Mouse (Mus musculus): Measurements from ENCODE around the gene Bckdhb.
"Not testable (repeated sequence)": the region's sequence is repeated elsewhere in the genome, so short reads cannot be mapped to it uniquely, and the experiment has no call there.

Bckdhb gene

DNA sequence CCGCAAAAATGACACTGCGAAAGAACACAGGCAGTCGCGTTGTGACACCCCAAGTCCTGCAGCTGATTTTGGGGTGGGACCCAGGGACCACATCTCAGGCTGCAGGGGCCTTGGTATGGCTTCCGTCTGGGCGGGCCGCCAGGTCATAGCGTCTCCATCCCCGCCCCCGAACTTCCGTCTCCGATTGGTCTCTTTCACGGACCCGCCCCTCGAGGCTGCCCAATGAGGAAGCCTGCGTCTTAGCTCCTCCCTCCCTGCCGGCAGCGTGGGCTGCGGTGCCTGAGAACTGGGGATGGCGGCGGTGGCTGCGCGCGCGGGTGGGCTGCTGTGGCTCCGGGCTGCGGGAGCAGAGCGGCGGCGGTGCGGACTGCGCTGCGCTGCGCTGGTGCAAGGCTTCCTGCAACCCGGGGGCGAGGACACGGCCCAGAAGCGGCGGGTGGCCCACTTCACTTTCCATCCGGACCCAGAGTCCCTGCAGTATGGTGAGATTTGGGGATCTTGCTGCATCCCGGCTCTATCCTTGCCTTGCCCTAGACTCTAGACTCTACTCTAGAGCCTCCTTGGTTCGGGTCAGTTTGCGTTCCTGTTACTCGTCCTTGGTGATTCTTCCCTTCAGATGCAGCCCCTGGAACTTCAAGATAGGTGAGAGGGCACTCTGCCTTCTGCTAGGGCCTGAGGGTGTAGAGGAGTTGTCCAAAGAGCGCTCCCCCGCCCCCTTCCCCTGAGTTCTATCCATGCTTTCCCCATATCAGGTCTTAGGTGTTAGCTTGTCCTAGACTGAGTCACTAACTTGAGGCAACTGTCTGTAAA is at the start of gene Bckdhb:
Bckdhb (plus strand) TSS at position 268 of the 810 bp plus-strand sequence.
- DNase-seq = peak; percentile 96

DNA sequence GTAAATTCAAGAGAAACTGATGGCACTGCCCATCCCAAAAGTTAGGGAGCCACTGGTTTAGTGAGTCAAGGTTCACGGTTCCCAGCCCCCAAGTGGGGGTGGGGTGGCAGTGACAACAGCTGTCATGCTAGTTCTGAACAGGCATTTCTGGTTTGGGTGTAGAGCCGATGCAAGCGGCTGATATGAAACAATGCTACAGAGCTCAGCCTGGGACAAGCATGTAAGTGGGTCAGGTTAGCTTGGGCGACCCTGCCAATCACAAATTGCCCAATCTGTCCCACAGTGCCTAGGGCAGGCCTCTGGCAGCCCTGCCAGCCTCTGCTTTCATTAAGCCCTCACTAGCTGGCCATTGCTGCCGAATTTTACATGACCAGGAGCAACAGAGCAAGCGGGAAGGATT is 42.8 kb upstream of the Bckdhb start:
- no peak for DNase-seq

DNA sequence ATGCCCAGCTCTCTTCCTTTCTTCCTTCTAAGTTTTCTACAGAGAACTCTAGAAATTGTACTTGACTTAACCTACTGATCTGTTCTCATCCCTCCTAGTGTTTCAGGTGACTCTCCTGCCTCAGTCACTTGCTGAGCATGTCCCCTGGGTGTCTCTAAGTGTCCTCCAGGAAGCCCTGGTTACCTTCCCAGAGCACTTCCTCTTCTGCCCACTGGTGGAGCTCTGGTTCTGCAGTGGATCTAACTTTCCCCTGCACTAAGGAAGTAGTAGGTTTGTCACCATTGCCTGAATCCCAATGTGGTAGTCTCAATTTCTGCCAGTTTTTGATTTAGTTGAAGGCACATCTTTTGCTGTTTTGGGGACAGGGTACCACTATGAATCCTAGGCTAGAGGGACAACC is 38.8 kb upstream of the Bckdhb start:
- no peak for DNase-seq

DNA sequence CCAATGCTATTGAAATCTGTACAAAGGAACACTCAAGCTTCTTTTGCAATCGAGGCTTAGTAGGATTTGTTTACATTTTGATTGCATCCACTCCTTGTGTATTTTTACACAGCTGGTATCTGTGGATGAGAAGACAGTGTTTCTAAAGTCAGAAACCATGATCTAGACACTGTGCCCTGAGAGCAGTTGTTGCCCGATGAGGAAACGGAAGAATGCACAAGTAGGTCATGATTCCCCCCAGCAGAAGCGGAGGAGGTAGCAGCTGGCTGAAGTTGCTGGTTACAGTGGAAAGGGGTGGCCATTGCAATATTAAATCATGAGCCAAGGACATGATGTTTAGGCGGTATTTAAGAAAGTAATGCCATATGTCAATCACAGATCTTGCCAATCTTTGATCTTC is 36.7 kb upstream of the Bckdhb start:
- no peak for DNase-seq

DNA sequence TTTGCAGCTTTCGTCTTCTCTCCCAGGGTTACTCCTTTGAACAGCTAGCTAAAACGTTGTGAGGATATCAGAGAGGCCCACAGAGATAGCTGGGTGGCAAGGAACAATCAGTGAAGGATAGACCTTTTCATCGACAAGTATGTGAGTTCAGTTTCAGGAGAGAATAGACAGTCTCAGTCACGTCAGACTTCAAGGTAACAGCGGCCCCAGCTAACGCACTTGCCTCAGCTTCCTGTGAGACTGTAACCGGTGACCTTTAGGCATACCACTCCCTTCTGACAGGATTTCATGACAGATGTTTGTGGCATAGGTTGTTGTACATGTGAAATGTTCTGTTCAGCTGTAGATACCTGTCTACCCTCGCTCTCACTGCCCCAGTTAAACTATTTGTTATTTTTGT is 31.9 kb upstream of the Bckdhb start:
- DNase-seq = no peak

DNA sequence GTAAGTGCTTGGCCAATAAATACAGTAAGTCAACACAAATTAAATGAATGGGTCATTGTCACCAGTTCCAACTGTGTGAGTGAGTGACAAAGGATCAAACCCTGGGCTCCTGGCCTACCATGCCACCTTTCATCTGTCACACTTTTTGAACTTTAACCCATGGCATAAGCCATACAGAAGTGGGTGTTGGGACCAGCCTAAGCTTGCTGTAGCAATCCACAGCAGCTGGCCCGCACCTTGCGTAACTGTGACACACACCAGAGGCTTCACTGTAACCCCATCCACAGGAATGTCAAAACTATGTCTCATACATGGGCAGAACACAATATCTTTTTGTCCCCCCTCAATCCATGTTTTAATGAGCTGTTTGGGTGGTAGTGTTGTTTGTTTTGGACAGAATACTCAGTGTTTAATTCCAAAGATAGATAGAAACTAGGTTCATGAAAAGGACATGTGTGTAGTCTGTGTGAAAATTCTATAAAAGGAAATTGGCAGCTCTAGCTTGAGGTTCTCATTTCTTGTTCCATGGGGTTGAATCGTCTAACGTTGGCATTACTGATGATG is 31.1 kb upstream of the Bckdhb start:
- DNase-seq = no peak

DNA sequence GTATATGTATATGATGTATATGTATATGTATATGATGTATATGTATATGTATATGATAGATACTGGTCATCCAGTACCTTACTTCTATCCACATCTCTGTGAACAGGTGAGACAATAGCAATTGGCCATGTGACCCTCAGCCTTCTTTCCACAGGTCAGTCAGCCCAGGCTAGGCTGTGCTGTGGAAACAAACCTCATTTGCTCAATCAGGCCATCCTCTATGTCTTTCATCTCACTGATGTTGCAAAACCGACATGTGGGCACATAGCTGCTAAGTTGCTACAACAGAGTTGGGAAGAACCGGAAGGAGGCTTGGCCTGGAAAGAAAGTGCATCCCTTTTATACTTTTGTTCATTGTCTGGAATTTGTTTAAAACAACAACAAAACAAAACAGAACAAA is 22.9 kb upstream of the Bckdhb start:
- DNase-seq = no peak

DNA sequence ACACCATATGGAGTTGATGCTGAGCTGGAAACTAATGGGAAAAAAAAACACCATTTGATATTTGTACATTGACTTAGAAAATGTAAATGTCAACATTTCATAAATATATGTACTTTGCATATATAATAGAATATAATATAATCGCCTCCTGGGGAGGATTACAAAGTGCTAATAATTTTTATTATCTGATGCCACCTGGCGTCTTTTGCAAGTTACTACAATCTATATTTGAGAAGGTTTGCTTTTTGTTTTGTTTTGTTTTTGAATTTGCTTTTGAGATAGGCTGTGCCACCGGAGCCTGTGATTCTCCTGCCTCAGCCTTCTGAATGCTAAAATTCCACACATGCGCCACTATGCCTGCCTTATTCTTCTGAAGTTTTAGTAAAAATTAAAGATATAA is 19.1 kb upstream of the Bckdhb start:
- no peak for DNase-seq

DNA sequence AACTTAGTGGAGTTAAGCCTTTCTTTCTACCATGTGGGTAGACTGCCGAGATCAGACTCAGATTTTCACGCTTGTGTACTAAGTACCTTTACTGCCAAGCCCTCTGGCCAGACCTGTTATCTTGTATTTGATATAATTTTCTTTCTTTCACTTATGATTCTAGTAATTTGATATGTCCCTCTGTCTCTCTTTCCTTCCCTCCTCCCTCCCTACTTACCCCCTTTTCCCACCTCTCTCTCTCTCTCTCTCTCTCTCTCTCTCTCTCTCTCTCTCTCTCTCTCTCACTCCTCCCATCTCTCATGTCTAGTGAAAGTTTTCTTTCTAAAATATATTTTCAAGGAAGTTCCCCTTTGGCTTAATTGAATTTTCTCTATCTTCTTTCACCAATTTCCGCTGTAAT is 17.9 kb upstream of the Bckdhb start:
- no peak for DNase-seq

DNA sequence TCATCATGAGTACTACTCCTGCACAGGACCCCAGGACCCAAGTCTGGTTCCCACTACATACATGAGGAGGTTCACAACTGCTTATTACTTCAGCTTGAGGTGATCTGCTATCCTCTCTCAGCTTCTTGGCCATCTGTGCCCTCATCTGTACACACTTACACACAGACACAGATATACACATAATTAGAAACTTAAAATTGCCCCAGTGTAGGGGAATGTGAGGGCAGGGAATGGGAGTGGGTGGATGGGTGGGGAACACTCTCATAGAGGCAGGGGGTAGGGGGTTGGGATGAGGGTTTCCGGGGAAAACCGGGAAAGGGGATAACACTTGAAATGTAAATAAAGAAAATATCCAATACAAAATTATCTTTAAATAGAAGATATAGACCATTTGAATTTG is 15.1 kb upstream of the Bckdhb start:
- no peak for DNase-seq

DNA sequence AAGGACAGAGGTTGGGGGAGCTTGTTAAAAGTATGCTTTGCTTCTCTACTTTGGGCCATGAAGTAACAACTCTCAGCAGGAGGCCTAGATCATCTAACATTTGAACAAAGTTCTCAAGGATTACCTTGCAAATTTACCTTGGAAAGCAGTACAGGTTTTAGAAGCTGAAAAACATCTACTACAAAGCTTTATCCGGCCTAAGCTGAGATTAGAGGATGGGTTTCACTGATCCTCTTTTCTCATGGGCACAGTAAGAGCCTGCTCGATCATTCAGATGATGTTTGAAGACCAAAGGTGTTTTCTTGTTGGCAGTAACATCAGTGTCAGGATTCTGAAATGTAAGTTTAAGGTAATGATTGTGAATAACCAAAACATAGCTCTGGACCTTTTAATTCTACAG is 14.0 kb upstream of the Bckdhb start:
- no peak for DNase-seq

DNA sequence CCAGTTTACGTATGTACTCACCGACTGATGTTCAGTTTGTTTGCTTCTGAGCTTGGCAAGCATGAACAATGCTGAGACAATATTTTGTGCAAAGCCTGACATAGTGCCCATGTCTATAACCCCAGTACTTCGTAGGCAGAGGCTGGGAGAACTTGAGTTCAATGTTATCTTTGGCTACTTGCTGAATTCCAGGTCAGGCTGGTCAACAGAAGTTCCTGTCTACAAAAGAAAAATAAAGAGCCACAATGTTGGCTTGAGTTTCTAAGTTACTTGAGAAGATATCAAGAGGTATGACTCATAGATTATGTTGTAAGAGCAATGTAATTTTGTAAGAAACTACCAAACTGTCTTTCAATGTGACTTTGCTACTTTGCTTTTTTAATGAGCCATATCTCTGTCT is 2.9 kb upstream of the Bckdhb start:
- no peak for DNase-seq

DNA sequence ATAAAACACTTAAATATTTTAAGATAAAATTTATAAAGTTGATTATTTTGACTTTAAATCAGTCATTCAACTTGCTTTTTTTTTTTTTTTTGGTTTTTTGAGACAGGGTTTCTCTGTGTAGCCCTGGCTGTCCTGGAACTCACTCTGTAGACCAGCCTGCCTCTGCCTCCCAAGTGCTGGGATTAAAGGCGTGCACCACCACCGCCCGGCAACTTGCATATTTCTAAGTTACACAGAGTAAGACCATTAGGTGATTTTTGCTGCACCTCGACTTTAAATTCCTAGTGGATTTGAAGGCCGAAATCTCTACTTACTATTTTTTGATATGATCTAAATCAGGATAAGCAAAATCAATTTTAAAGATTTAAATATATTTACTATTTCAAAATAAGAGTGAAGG is 589 bp upstream of the Bckdhb start:
- peak; percentile 6 for DNase-seq

DNA sequence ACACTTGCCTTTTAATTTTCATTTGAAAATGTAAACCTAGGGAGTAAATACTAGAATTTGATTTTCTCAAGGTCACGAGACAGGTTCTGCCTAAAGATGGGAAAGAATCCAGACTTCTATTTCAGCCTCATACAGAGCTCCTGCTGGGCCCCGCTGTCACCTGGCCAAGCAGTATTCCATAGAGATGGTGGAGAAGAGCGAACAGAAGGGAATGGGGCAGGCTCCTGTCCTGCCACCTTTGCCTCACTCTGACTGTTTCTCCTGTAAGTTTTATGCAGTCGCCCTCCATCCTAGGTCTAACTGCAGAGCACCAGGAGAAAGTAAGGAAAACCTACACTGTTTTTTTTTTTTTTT is 720 bp downstream of the Bckdhb start:
- no peak for DNase-seq

DNA sequence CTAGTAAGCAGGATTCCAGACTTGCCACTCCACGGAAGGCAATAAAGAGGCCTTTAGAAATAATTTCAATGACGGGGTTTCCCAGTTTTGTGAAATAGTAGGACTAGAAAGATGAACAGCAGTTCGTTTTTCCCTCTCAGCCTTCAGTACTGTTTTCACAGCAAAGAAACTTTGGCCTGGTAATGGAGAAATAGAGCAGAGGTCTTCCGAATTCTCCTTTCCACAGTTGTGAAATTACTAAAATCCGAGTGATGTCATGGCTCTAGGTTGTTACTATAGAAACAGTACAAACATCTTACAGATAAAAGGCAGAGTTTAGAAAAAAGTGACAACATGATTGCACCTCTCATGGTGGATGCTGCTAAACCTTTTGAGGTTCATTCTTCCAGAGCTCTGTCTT is 1.4 kb downstream of the Bckdhb start:
- no peak for DNase-seq

DNA sequence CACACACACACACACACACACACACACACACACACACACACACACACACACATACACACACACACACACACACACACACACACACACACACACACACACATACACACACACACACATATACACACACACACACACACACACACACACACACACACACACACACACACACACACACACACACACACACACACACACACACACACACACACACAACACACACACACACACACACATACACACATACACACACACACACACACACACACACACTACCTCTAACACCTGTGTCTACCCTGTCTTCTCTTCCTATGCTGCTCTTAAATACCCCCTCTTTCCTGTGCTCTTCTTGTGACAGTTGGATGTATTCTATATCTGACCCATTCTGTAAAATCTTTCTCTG is 14.6 kb downstream of the Bckdhb start:
- not testable (repeated sequence) for DNase-seq

DNA sequence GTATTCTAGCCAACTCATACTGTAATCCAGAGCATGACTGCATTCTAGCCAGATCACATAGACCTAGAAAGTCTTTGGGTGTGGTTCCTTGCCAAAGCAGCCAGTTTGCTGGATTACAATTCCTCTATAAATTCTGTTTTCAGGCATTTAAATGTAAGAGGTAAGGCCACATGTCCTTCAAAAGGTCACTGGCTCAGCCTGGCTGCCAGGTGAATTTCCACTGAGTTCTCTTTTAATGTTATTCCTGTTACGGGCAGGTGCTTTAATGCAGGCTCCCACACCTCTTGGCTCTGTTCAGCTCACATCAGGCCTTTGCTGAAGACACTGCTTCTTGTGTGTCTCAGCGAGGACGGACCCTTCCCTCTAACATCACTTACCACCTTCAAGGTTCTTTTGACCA is 15.1 kb downstream of the Bckdhb start:
- no peak for DNase-seq

DNA sequence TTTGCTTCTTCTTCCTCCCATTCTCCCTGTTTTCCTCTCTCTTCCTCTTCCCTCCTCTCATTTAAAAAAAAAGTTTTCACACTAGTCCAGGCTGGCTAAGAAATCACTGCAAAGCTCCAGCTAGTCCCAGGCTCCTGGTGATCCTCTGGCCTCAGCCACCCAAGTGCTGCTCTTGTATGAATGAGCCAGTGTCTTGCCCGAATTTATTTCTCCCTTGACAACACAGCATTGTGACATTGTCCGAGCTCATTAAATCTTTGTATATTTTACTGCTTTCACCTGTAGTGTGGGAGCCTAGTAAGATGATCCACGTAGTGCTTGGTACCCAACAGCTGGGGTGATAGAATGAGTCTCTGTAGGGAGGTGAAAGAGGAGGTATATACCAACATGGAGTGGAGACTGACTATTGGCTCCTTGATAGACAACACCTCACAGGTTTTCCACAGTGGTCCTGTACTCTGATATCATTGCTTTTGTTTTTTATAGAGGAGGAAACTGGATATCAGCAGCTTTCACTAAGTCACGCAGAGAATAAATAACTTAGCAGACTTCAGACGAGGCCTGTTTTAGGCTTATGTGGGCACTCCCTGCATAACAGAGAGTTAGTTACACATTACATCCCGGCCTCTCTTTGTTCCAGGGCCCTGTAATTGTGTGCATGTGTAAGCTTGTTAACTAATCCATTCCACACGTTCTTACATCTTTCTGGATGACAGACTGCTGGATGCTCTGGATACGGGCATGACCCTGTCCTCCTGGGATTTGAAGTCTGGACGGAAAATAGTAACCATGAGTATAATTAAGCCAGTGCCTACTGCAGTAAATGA is 15.8 kb downstream of the Bckdhb start:
- DNase-seq = no peak

DNA sequence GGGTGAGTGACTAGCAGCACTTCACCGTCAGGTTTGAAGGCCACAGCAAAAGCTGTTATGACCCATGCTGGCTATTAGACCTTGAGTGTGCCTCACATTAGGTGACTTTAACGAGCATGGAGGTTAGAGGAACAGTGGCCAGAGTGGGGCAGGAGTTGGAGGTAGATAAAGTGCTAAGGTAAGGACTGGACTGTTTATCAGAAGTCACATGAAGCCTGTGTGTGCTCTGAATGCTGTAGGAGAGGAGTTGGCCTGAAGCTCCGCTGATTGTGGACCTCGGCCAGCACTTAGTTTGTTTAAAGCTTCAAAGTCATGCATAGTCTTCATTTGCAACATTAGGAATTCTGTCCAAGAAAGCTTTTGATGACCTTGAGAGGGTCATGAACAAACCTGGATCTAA is 26.4 kb downstream of the Bckdhb start:
- DNase-seq = no peak

DNA sequence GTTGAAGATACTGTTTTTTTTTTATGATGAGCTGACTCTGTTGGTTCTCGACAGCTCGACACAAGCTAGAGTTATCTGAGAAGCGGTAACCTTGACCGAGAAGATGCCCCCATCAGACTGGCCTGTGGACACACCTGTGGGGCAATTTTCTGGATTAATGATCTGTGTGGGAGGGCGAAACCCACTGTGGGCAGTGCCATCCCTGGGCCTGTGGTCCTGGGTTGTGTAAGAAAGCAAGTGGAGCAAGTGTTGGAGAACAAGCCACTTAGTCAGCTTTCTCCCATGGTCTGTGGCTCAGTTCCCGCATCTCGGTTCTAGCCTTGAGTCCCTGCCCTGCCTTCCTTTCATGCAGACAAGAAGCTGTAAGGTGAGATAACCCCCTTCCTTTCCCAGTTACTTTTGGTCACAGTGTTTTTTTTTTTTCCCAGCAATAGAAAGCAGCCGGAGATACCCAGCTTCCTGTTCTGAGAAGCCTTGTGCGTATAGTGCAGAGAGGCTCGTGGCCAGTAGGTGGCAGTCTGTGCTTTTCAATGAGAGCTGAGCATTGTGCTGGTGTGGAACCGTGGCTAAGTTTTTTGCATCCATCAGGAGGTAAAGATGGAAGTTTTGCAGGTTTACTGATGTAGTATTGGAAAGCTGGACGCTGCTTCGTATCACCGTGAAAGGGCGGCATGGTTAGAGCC is 31.8 kb downstream of the Bckdhb start:
- DNase-seq = peak; percentile 73

DNA sequence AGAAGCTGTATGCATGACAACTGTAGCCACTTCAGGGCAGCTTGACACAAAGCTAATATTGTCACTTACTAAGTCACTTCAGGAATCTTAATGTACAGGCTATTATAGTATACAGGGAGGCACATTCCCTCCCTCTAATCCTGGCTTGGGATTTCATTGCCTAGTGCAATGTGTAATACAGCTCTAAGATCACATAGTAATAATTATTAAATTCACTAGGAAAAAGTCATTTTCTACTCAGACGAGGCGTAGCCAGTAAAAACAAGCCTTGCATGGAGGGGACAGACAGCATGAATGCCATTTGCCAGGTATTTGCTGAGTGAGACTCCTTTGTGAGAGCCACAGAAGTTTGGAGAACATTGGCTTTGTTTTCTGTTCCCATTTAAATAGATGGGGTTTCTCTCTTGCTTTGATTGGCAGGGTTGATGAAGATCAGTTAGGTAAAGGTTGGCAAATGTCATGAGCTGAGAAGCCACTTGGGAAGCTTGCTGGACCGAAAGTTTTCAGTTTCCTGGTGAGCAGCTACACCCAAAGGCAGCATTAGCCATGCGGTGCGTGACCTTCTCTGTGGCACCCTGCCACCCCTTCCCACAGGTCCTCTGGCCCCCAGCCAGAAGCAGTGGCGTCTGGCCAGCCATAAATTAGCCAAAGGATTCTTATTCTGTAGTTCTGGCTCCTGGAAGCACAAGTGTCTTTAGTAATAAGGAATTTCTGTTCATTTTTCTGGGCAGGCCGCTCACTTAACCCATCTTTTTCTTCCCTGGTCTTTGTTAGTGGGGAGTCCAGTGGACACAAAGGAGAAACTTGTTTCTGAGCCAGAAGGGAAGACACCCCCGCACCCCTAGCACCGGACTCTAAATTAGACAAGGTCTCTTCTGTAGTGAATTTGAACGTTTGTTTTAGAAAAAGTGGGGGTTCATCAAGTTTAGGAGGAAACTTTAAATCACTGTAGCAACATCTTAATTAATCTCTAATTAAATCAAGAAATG is 37.4 kb downstream of the Bckdhb start:
- DNase-seq = no peak

DNA sequence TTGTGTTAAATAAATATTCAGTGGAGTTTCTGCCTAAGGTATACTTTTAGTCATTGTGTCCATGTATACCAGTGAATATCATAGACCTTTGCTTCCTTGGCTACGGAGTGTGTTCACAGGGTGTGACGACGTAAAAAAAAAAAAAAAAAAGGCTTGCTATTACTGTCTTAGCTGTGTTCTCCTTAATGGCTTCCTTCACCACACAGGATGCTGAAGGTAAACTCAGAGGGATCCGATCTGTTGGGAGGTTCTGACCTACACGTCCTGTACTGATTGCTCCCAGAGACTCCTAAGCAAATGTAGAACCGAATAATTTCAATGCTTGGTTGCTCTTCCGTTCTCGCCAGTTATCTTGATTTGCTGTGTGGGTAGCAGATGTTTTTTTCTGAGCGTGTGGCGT is 38.4 kb downstream of the Bckdhb start:
- DNase-seq = no peak

Measured in thymus, postnatal 14 days (tissue).